Mouse (Mus musculus) lung, adult 2 months (tissue): ENCODE results near the gene Hsp90ab1.

ENCODE experiments used
- CTCF ChIP-seq: fragments of 200-500 bp; IDR thresholded peaks from 2 replicates; pipeline ENCODE4 v1.5.1; 2011; ENCODE audit warnings: mild to moderate bottlenecking, low read length, control low read depth; ENCODE audit not compliant: insufficient read depth
- POLR2A ChIP-seq: fragments of 200-500 bp; IDR thresholded peaks from 2 replicates; pipeline ENCODE4 v1.6.1; 2011; ENCODE audit warnings: low read depth, mild to moderate bottlenecking, control low read depth, low read length, borderline replicate concordance; ENCODE audit errors: extremely low read depth

GRCm38 (mm10) chr17:45551816-45552451 is 21.1 kb downstream of the Hsp90ab1 start:
- TF ChIP-seq POLR2A (no peak), CTCF (peak; percentile 92)
